Mouse (Mus musculus): ENCODE measurements around the gene Lrch4. TPM values are rescaled to one million over a fixed set of nuclear protein-coding genes. Genes with fewer than 3 reads are reported as not detected.

The Lrch4 gene
- polyA plus RNA-seq, 1 experiment, result 249 TPM

GRCm38 (mm10) chr5:137656977-137657376, 28.1 kb downstream of the Lrch4 start:
- no peak overlapping the region for H3K27ac ChIP-seq (ENCODE audit: insufficient read depth, low read length)
- H3K27me3 ChIP-seq (ENCODE audit: control insufficient read depth, insufficient read depth, low read length), result no peaks in the 10 kb centered on the region
- WGBS, result 43% methylated on average over 6 of the region's 6 CpGs
- H3K4me3 ChIP-seq (ENCODE audit: extremely low read depth, insufficient read depth, insufficient read length), result no peak overlapping the region
- peaks cover 8% of the 10 kb centered on the region for H3K36me3 ChIP-seq (ENCODE audit: control insufficient read depth, insufficient read depth, low read length)
- H3K4me1 ChIP-seq (ENCODE audit: control insufficient read depth, insufficient read depth, insufficient read length), result no peaks in the 10 kb centered on the region; the same call in 1 of the 2 replicates
- TF ChIP-seq CTCF (IDR thresholded peaks at IDR 0.05; ENCODE audit: extremely low read depth, insufficient read depth, insufficient read length, insufficient replicate concordance) (peak; percentile 75; the same call in 1 of the 2 replicates), POLR2A (IDR thresholded peaks at IDR 0.05; ENCODE audit: low read depth, low read length) (no peak)
- DNase-seq (ENCODE audit: low read depth in 1 of 2, low spot score in 2 of 2), result peak; percentile 37 to 58

GRCm38 (mm10) chr5:137660064-137660688, 31.3 kb downstream of the Lrch4 start:
- no peaks in the 10 kb centered on the region for H3K27me3 ChIP-seq (ENCODE audit: control insufficient read depth, insufficient read depth, low read length)
- no peak overlapping the region for H3K27ac ChIP-seq (ENCODE audit: insufficient read depth, low read length)
- no peak for TF ChIP-seq POLR2A (IDR thresholded peaks at IDR 0.05; ENCODE audit: low read depth, low read length)
- no peak for TF ChIP-seq CTCF (IDR thresholded peaks at IDR 0.05; ENCODE audit: extremely low read depth, insufficient read depth, insufficient read length, insufficient replicate concordance)
- WGBS, result 91% methylated on average over 6 of the region's 6 CpGs
- peaks cover 13% of the 10 kb centered on the region for H3K36me3 ChIP-seq (ENCODE audit: control insufficient read depth, insufficient read depth, low read length)
- no peak overlapping the region for H3K4me3 ChIP-seq (ENCODE audit: extremely low read depth, insufficient read depth, insufficient read length)
- no peaks in the 10 kb centered on the region; the same call in 1 of the 2 replicates for H3K4me1 ChIP-seq (ENCODE audit: control insufficient read depth, insufficient read depth, insufficient read length)
- no peak for DNase-seq (ENCODE audit: low read depth in 1 of 2, low spot score in 2 of 2)

GRCm38 (mm10) chr5:137663057-137663456, 34.1 kb downstream of the Lrch4 start:
- no peak overlapping the region for H3K27ac ChIP-seq (ENCODE audit: insufficient read depth, low read length)
- H3K4me3 ChIP-seq (ENCODE audit: extremely low read depth, insufficient read depth, insufficient read length), result no peak overlapping the region
- H3K36me3 ChIP-seq (ENCODE audit: control insufficient read depth, insufficient read depth, low read length), result peaks cover 20% of the 10 kb centered on the region
- WGBS, result 97% methylated on average over 9 of the region's 9 CpGs
- no peaks in the 10 kb centered on the region for H3K27me3 ChIP-seq (ENCODE audit: control insufficient read depth, insufficient read depth, low read length)
- DNase-seq (ENCODE audit: low read depth in 1 of 2, low spot score in 2 of 2), result no peak
- H3K4me1 ChIP-seq (ENCODE audit: control insufficient read depth, insufficient read depth, insufficient read length), result no peaks in the 10 kb centered on the region; the same call in 1 of the 2 replicates
- no peak for TF ChIP-seq POLR2A (IDR thresholded peaks at IDR 0.05; ENCODE audit: low read depth, low read length)

- no peak overlapping the region for H3K4me3 ChIP-seq (ENCODE audit: extremely low read depth, insufficient read depth, insufficient read length)
- TF ChIP-seq POLR2A (IDR thresholded peaks at IDR 0.05; ENCODE audit: low read depth, low read length) (no peak), CTCF (IDR thresholded peaks at IDR 0.05; ENCODE audit: extremely low read depth, insufficient read depth, insufficient read length, insufficient replicate concordance) (no peak)
- H3K4me1 ChIP-seq (ENCODE audit: control insufficient read depth, insufficient read depth, insufficient read length), result peaks cover 7% of the 10 kb centered on the region
- H3K27ac ChIP-seq (ENCODE audit: insufficient read depth, low read length), result no peak overlapping the region
- H3K27me3 ChIP-seq (ENCODE audit: control insufficient read depth, insufficient read depth, low read length), result no peaks in the 10 kb centered on the region
- no peak for DNase-seq (ENCODE audit: low read depth in 1 of 2, low spot score in 2 of 2)
- H3K36me3 ChIP-seq (ENCODE audit: control insufficient read depth, insufficient read depth, low read length), result peaks cover 7% of the 10 kb centered on the region
- 95% methylated on average over 10 of the region's 10 CpGs for WGBS
Measured at GRCm38 (mm10) chr5:137668971-137669370, 40.0 kb downstream of the Lrch4 start.

- Histone ChIP-seq H3K36me3 (ENCODE audit: control insufficient read depth, insufficient read depth, low read length) (peaks cover 7% of the 10 kb centered on the region), H3K4me3 (ENCODE audit: extremely low read depth, insufficient read depth, insufficient read length) (no peak overlapping the region), H3K27ac (ENCODE audit: insufficient read depth, low read length) (no peak overlapping the region), H3K4me1 (ENCODE audit: control insufficient read depth, insufficient read depth, insufficient read length) (peaks cover 7% of the 10 kb centered on the region), H3K27me3 (ENCODE audit: control insufficient read depth, insufficient read depth, low read length) (no peaks in the 10 kb centered on the region)
- no peak for TF ChIP-seq CTCF (IDR thresholded peaks at IDR 0.05; ENCODE audit: extremely low read depth, insufficient read depth, insufficient read length, insufficient replicate concordance)
- no peak for TF ChIP-seq POLR2A (IDR thresholded peaks at IDR 0.05; ENCODE audit: low read depth, low read length)
- DNase-seq (ENCODE audit: low read depth in 1 of 2, low spot score in 2 of 2), result no peak
- 91% methylated on average over 1 of the region's 1 CpGs for WGBS
Measured at GRCm38 (mm10) chr5:137670240-137670639, 41.3 kb downstream of the Lrch4 start.

GRCm38 (mm10) chr5:137671443-137672240, 42.7 kb downstream of the Lrch4 start:
- peak overlapping the region; percentile 17 for H3K27ac ChIP-seq (ENCODE audit: insufficient read depth, low read length)
- WGBS, result 17% methylated on average over 9 of the region's 9 CpGs
- H3K36me3 ChIP-seq (ENCODE audit: control insufficient read depth, insufficient read depth, low read length), result peaks cover 3% of the 10 kb centered on the region
- TF ChIP-seq CTCF (IDR thresholded peaks at IDR 0.05; ENCODE audit: extremely low read depth, insufficient read depth, insufficient read length, insufficient replicate concordance) (no peak), POLR2A (IDR thresholded peaks at IDR 0.05; ENCODE audit: low read depth, low read length) (no peak)
- H3K4me3 ChIP-seq (ENCODE audit: extremely low read depth, insufficient read depth, insufficient read length), result no peak overlapping the region
- peaks cover 7% of the 10 kb centered on the region for H3K4me1 ChIP-seq (ENCODE audit: control insufficient read depth, insufficient read depth, insufficient read length)
- no peaks in the 10 kb centered on the region for H3K27me3 ChIP-seq (ENCODE audit: control insufficient read depth, insufficient read depth, low read length)
- DNase-seq (ENCODE audit: low read depth in 1 of 2, low spot score in 2 of 2), result no peak

DNA sequence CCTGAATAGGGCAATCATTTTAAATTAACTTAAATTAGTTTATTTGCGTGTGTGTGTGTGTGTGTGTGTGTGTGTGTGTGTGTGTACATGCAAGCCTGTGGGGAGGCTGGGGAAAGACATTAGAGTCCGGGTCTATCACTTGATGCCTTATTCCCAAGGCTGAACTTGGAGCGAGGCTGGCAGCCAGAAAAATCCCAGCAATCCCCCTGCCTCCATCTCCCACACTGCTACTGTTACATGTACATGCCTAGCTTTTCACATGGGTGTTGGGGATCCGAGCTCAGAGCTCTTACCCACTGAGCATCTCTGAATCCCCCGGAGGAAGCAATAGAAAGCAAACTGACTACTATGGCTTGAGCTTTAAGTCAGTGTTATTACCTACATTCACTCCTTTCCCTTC, 43.4 kb downstream of the Lrch4 start:
- no peak for DNase-seq (ENCODE audit: low read depth in 1 of 2, low spot score in 2 of 2)
- Histone ChIP-seq H3K36me3 (ENCODE audit: control insufficient read depth, insufficient read depth, low read length) (no peaks in the 10 kb centered on the region), H3K27ac (ENCODE audit: insufficient read depth, low read length) (peak overlapping the region; percentile 28; the same call in 1 of the 2 replicates), H3K4me1 (ENCODE audit: control insufficient read depth, insufficient read depth, insufficient read length) (peaks cover 7% of the 10 kb centered on the region), H3K27me3 (ENCODE audit: control insufficient read depth, insufficient read depth, low read length) (no peaks in the 10 kb centered on the region), H3K4me3 (ENCODE audit: extremely low read depth, insufficient read depth, insufficient read length) (no peak overlapping the region)
- no peak for TF ChIP-seq POLR2A (IDR thresholded peaks at IDR 0.05; ENCODE audit: low read depth, low read length)
- no peak for TF ChIP-seq CTCF (IDR thresholded peaks at IDR 0.05; ENCODE audit: extremely low read depth, insufficient read depth, insufficient read length, insufficient replicate concordance)
- WGBS, result 84% methylated on average over 5 of the region's 5 CpGs

All from spleen, adult 2 months (tissue).